Mouse (Mus musculus): ENCODE measurements around the gene Olfr706.
"Not testable (repeated sequence)": the region's sequence is repeated elsewhere in the genome, so short reads cannot be mapped to it uniquely, and the experiment has no call there.

DNA sequence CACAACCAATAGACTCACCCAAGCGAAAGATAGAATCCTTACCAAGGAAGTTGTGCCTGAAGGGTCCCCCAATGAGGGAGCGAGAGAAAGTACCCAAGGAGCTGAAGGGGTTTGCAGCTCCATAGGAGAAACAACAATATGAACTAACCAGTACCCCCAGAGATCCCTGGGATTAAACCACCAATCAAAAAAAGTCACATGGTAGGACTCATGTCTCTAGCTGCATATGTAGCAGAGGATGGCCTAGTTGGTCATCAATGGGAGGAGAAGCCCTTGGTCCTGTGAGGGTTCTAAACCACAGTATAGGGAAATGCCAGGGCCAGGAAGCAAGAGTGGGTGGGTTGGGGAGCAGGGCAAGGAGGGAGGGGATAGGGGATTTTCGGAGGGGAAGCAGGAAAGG is 13.2 kb upstream of the Olfr706 start, which contains the start of gene Olfr707:
- not testable (repeated sequence) for TF ChIP-seq CTCF (conservative IDR thresholded peaks at IDR 0.05; ENCODE audit: low read length); POU5F1 (IDR thresholded peaks at IDR 0.05; ENCODE audit: borderline replicate concordance, low read length); NANOG (IDR thresholded peaks at IDR 0.05; ENCODE audit: borderline replicate concordance, low read length)
